Mouse (Mus musculus): ENCODE data around the gene Bhlhb9. TPM values are rescaled to one million over a fixed set of nuclear protein-coding genes. Genes with fewer than 3 reads are reported as not detected.
"Not testable (repeated sequence)": the region's sequence is repeated elsewhere in the genome, so short reads cannot be mapped to it uniquely, and the experiment has no call there.

The Bhlhb9 gene
- total and polyA plus RNA-seq, 3 experiments: 0.01 TPM; not detected in 2

DNA sequence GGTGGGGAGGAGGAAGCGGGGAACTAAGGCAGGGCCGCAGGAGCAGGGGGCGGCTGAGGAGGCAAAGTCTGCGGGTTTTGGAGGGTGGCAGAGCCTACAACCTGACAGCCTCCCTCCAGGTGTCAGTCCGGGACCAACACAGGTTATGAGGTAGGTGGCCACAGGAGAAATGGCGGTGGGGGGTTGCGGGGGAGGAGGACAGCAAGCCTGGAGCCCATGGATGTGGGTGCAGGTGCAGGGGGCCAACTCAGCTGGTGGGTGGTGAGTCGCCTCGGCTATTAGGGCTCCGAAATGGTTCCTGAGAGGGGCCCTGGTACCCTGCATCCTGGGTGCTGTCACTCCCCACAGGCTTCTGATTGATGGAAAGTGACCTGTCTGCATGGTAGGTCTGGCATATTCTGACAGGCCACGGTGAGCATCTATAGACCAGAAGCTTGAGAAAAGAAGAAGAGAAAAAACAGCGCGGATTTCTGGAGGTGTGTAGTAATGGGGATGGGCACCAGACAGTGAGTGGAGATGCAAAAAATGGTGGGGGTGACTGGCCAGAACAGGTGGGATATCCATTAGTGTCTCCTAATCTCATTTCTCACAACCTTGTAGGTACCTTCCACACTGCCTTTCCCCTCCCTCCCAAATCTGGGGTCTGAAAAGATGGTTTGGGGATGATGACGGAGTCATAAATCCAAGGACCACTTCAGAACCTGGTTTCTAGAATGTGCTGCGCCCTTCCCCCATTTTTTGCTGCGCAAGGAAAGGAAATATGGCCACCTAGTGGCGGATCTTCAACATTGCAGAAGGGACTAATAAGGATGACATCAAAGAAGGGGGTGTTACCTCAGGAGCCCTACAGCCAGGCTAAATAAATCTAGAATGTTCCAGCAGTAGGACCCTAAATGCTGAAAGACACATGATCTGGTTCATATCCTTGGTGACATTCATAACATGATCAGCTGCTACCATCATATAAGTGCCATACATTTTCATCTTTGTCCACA is 42.3 kb downstream of the Bhlhb9 start:
- H3K27ac ChIP-seq (ENCODE audit: control insufficient read depth, low read depth, low read length); H3K9me3 ChIP-seq (replicated peaks; ENCODE audit: insufficient read depth, low read length); H3K27me3 ChIP-seq (ENCODE audit: control insufficient read depth in 1 of 2, insufficient read depth in 2 of 2, low read length in 2 of 2); H3K4me3 ChIP-seq (ENCODE audit: control insufficient read depth in 1 of 2, insufficient read depth in 1 of 2, low read depth in 2 of 2, low read length in 2 of 2); H3K36me3 ChIP-seq (ENCODE audit: control insufficient read depth in 1 of 2, insufficient read depth in 2 of 2, low read length in 2 of 2); H3K4me1 ChIP-seq (ENCODE audit: control insufficient read depth in 1 of 2, insufficient read depth in 2 of 2, low read length in 2 of 2); H3K9ac ChIP-seq (ENCODE audit: control insufficient read depth, low read depth, low read length, poor library complexity, severe bottlenecking); H3K79me2 ChIP-seq (ENCODE audit: control insufficient read depth, insufficient read depth, low read length, poor library complexity): not testable (repeated sequence)
- TF ChIP-seq RAD21 (IDR thresholded peaks at IDR 0.05; ENCODE audit: low read depth, low read length) (peak; percentile 26), CTCF (IDR thresholded peaks at IDR 0.05 in 2 of 3, conservative IDR thresholded peaks at IDR 0.05 in 1 of 3; ENCODE audit: control insufficient read depth in 1 of 3, insufficient read depth in 1 of 3, low read depth in 2 of 3, low read length in 3 of 3, poor library complexity in 1 of 3, severe bottlenecking in 1 of 3) (peak; percentile 27 to 49 (median 28); a peak in 4 of 6 replicates), SMC3 (IDR thresholded peaks at IDR 0.05; ENCODE audit: low read depth, low read length) (peak; percentile 25)
- peak; percentile 50 for DNase-seq (ENCODE audit: low read depth, low spot score)

DNA sequence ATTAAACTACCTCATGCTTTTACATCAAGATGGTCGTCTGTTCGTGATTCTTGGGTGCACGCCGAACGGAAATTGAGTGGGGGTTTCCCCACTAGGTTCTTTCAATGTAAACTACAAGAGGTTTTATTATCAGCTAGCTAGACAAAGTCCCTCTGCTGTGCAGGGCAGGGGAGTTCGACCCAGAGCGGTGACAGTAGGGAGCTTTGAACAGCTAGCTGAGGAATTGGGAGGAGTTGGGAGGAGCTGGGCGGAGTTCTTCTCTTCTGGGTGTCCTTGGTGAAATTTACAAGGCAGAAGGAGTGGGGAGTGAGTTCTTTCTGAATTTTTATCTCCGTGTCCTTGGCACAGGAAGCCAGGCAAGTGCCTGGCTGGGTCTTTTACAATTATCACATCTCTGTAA is 69.4 kb downstream of the Bhlhb9 start:
- not testable (repeated sequence) for H3K4me3 ChIP-seq (ENCODE audit: control insufficient read depth in 1 of 2, insufficient read depth in 1 of 2, low read depth in 2 of 2, low read length in 2 of 2); H3K36me3 ChIP-seq (ENCODE audit: control insufficient read depth in 1 of 2, insufficient read depth in 2 of 2, low read length in 2 of 2); H3K9ac ChIP-seq (ENCODE audit: control insufficient read depth, low read depth, low read length, poor library complexity, severe bottlenecking); H3K27me3 ChIP-seq (ENCODE audit: control insufficient read depth in 1 of 2, insufficient read depth in 2 of 2, low read length in 2 of 2); H3K79me2 ChIP-seq (ENCODE audit: control insufficient read depth, insufficient read depth, low read length, poor library complexity); H3K4me1 ChIP-seq (ENCODE audit: control insufficient read depth in 1 of 2, insufficient read depth in 2 of 2, low read length in 2 of 2); DNase-seq (ENCODE audit: low read depth, low spot score); H3K27ac ChIP-seq (ENCODE audit: control insufficient read depth, low read depth, low read length); H3K9me3 ChIP-seq (replicated peaks; ENCODE audit: insufficient read depth, low read length)

DNA sequence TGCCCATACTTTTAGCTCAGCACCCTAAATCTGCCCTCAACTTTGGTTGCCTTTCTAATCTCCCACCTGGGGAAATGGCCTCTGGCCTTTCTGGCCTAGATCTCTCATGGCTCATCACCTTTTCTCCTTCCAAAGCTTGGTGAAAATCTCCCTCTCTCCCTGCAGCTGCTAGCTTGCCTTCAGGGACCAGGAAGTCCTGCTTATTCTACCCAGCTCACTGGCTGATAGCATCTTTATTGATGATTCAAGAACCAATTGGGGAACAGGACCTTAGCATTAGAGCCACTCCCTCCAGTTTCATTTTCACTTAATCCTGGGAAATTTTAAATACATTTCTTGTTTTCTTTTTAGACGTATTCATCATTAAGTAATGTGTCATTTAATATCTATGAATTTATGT is 79.3 kb downstream of the Bhlhb9 start:
- Histone ChIP-seq H3K36me3 (ENCODE audit: control insufficient read depth in 1 of 2, insufficient read depth in 2 of 2, low read length in 2 of 2) (no peaks in the 10 kb centered on the region), H3K9me3 (replicated peaks; ENCODE audit: insufficient read depth, low read length) (no peaks in the 10 kb centered on the region), H3K27me3 (ENCODE audit: control insufficient read depth in 1 of 2, insufficient read depth in 2 of 2, low read length in 2 of 2) (peaks cover 0 to 1% of the 10 kb centered on the region in 2 experiments; a peak in 1 of 4 replicates), H3K4me1 (ENCODE audit: control insufficient read depth in 1 of 2, insufficient read depth in 2 of 2, low read length in 2 of 2) (no peaks in the 10 kb centered on the region), H3K4me3 (ENCODE audit: control insufficient read depth in 1 of 2, insufficient read depth in 1 of 2, low read depth in 2 of 2, low read length in 2 of 2) (peak overlapping the region in 1 of 2 experiments; percentile 52; a peak in 2 of 4 replicates), H3K9ac (ENCODE audit: control insufficient read depth, low read depth, low read length, poor library complexity, severe bottlenecking) (no peak overlapping the region), H3K79me2 (ENCODE audit: control insufficient read depth, insufficient read depth, low read length, poor library complexity) (no peaks in the 10 kb centered on the region), H3K27ac (ENCODE audit: control insufficient read depth, low read depth, low read length) (no peak overlapping the region)
- peak; percentile 30 for DNase-seq (ENCODE audit: low read depth, low spot score)
- no peak for TF ChIP-seq TBP (IDR thresholded peaks at IDR 0.05; ENCODE audit: low read depth, low read length)
- TF ChIP-seq ELF1 (IDR thresholded peaks at IDR 0.05; ENCODE audit: low read depth, low read length): peak; percentile 53; the same call in 1 of the 2 replicates

GRCm38 (mm10) chrX:135879626-135880025 is 82.2 kb downstream of the Bhlhb9 start:
- H3K79me2 ChIP-seq (ENCODE audit: control insufficient read depth, insufficient read depth, low read length, poor library complexity): no peaks in the 10 kb centered on the region
- no peaks in the 10 kb centered on the region for H3K4me1 ChIP-seq (ENCODE audit: control insufficient read depth in 1 of 2, insufficient read depth in 2 of 2, low read length in 2 of 2)
- H3K9ac ChIP-seq (ENCODE audit: control insufficient read depth, low read depth, low read length, poor library complexity, severe bottlenecking): no peak overlapping the region
- no peak for TF ChIP-seq UBTF (IDR thresholded peaks at IDR 0.05; ENCODE audit: borderline replicate concordance, insufficient read depth, low read depth, low read length)
- no peak for TF ChIP-seq E2F4 (IDR thresholded peaks at IDR 0.05; ENCODE audit: borderline replicate concordance, low read depth, low read length)
- TF ChIP-seq ELF1 (IDR thresholded peaks at IDR 0.05; ENCODE audit: low read depth, low read length): no peak
- peak; percentile 16 for DNase-seq (ENCODE audit: low read depth, low spot score)
- H3K36me3 ChIP-seq (ENCODE audit: control insufficient read depth in 1 of 2, insufficient read depth in 2 of 2, low read length in 2 of 2): no peaks in the 10 kb centered on the region
- H3K9me3 ChIP-seq (replicated peaks; ENCODE audit: insufficient read depth, low read length): no peaks in the 10 kb centered on the region
- no peak overlapping the region for H3K27ac ChIP-seq (ENCODE audit: control insufficient read depth, low read depth, low read length)
- no peak overlapping the region for H3K4me3 ChIP-seq (ENCODE audit: control insufficient read depth in 1 of 2, insufficient read depth in 1 of 2, low read depth in 2 of 2, low read length in 2 of 2)
- peaks cover 0 to 1% of the 10 kb centered on the region in 2 experiments; a peak in 1 of 4 replicates for H3K27me3 ChIP-seq (ENCODE audit: control insufficient read depth in 1 of 2, insufficient read depth in 2 of 2, low read length in 2 of 2)
